ENCODE assay signal across 17 mouse cellular contexts in the genomic region with DNA sequence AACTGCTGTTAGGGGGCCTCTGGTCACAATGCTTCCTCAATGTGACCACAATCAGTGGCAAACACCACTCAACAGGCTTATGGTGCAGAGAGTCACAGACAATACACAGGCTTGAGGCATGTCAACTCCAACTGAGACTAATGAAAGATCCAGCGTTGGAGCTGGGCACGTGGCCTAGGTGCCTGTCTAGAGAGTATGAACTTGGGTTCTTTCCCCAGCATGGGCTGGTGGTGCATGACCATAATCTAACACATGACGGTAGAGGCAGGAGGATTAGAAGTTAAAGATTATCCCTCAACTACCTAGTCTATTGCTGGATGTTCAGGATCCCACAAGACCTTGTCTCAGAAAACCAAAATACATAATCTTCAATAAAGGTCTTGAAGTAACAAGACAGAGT. TPM values are rescaled to one million over a fixed set of nuclear protein-coding genes. Genes with fewer than 3 reads are reported as not detected.
"Had no signal": no experiment of that assay in that cellular context is flagged by ENCODE, and none has a peak within 500 bp of the region (broad histone marks: within the 10 kb centered on the region; RNA-seq: fewer than 3 reads in every experiment).

No protein-coding gene starts in this region.

- H3K27ac ChIP-seq: lung, embryonic 15.5 days; macrophage; midbrain, embryonic 13.5 days; midbrain, embryonic 15.5 days; neural tube, embryonic 12.5 days; stomach, embryonic 15.5 days; stomach, postnatal 0 days had no signal

- H3K9me3 ChIP-seq: lung, embryonic 15.5 days; megakaryocyte, embryonic 14.5 days; midbrain, embryonic 13.5 days; midbrain, embryonic 15.5 days; neural tube, embryonic 12.5 days; stomach, embryonic 15.5 days had no signal

- H3K27me3 ChIP-seq: lung, embryonic 15.5 days; megakaryocyte, embryonic 14.5 days; midbrain, embryonic 13.5 days; midbrain, embryonic 15.5 days; neural tube, embryonic 12.5 days; stomach, embryonic 15.5 days had no signal

- H3K4me3 ChIP-seq: lung, embryonic 15.5 days; megakaryocyte, embryonic 14.5 days; midbrain, embryonic 13.5 days; midbrain, embryonic 15.5 days; neural tube, embryonic 12.5 days; stomach, embryonic 15.5 days had no signal

- ATAC-seq: lung, postnatal 0 days; midbrain, embryonic 13.5 days; midbrain, embryonic 15.5 days had no signal

- DNase-seq: lung, adult 2 months; lung, postnatal 14 days; lung, postnatal 36 days; right cerebral cortex, postnatal 14 days; thymus, adult 2 months; thymus, postnatal 25 days; thymus, postnatal 4 days had no signal

- H3K4me1 ChIP-seq: lung, embryonic 15.5 days; midbrain, embryonic 13.5 days; midbrain, embryonic 15.5 days; neural tube, embryonic 12.5 days; stomach, embryonic 15.5 days had no signal

- H3K9ac ChIP-seq: lung, embryonic 15.5 days; midbrain, embryonic 13.5 days; midbrain, embryonic 15.5 days; neural tube, embryonic 12.5 days; stomach, embryonic 15.5 days had no signal

- H3K4me2 ChIP-seq: lung, embryonic 15.5 days; midbrain, embryonic 11.5 days; midbrain, embryonic 13.5 days; midbrain, embryonic 15.5 days; neural tube, embryonic 12.5 days; stomach, embryonic 15.5 days had no signal

RNA-seq across cellular contexts. Expression of a gene that starts 24.4 kb away (rescaled TPM):
- polyA plus RNA-seq: macrophage had no signal
